Mouse (Mus musculus) thymus, adult 2 months (tissue): ENCODE data around the gene Nrsn1. TPM values are rescaled to one million over a fixed set of nuclear protein-coding genes. Genes with fewer than 3 reads are reported as not detected.
"Not testable (repeated sequence)": the region's sequence is repeated elsewhere in the genome, so short reads cannot be mapped to it uniquely, and the experiment has no call there.

Experiments
- DNase-seq: peaks from one replicate; pipeline ENCODE4 v3.0.0; 2021
- H3K27ac ChIP-seq: fragments of 200-500 bp; 2 replicates; pipeline ENCODE4 v1.5.1; 2012; ENCODE audit warnings: low read length, control low read depth; ENCODE audit not compliant: control insufficient read depth, insufficient read depth
- H3K27me3 ChIP-seq: fragments of 200-500 bp; 2 replicates; pipeline ENCODE4 v1.6.1; 2012; ENCODE audit warnings: mild to moderate bottlenecking, low read length, moderate library complexity, mixed read lengths; ENCODE audit not compliant: control insufficient read depth, insufficient read depth
- H3K36me3 ChIP-seq: fragments of 200-500 bp; 2 replicates; pipeline ENCODE4 v1.6.1; 2012; ENCODE audit warnings: mild to moderate bottlenecking, low read length, moderate library complexity; ENCODE audit not compliant: control insufficient read depth, insufficient read depth
- H3K4me1 ChIP-seq: fragments of 200-500 bp; replicated peaks from 2 replicates; pipeline ENCODE4 v1.6.1; 2012; ENCODE audit warnings: low read length; ENCODE audit not compliant: control insufficient read depth, insufficient read depth
- H3K4me3 ChIP-seq: fragments of 200-500 bp; 2 replicates; pipeline ENCODE4 v1.5.1; 2012; ENCODE audit warnings: mild to moderate bottlenecking, low read length, control low read depth, moderate library complexity; ENCODE audit not compliant: control insufficient read depth, insufficient read depth
- CTCF ChIP-seq: fragments of 200-500 bp; IDR thresholded peaks from 2 replicates; pipeline ENCODE4 v1.5.1; 2012; ENCODE audit warnings: mild to moderate bottlenecking, control low read depth, low read length, moderate library complexity, borderline replicate concordance; ENCODE audit not compliant: control insufficient read depth, poor library complexity, insufficient read depth; ENCODE audit errors: extremely low read depth
- POLR2A ChIP-seq: fragments of 200-500 bp; IDR thresholded peaks from 2 replicates; pipeline ENCODE4 v1.6.1; 2012; ENCODE audit warnings: mild to moderate bottlenecking, low read length, control low read depth, moderate library complexity; ENCODE audit not compliant: control insufficient read depth, poor library complexity, insufficient read depth; ENCODE audit errors: extremely low read depth
- WGBS: fragments of 180-500 bp; shearing (Covaris S2); methylation state at CpG from one replicate; pipeline ENCODE4 v1.1.7; 2018; 5-methylcytosine and 5-hydroxymethylcytosine counted together
- polyA plus RNA-seq: library from polyadenylated mRNA; depleted of rRNA; stranded (reverse); fragments of >200 nt; gene quantifications from 2 replicates; pipeline ENCODE4 v1.2.3, GENCODE M21; 2012; rRNA removed

The Nrsn1 gene
- polyA plus RNA-seq: not detected in 2 replicates

DNA sequence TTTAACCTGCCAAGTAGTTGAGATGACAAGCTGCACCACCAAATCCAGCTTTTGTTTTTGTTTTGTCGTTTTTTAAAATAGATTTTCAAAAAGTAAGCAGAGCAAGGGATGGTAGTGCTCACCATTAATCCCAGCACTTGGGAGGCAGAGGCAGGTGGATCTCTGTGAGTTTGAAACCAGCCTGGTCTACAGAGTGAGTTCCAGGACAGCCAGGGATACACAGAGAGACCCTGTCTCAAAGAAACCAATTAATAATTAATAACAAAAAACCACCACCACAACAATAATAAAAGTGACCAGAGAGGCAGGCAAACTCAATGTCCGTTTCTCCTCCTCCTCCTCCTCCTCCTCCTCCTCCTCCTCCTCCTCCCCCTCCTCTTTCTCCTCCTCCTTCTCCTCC lies at the start of gene Nrsn1:
TSS of gene Nrsn1 (minus strand) at position 101 of the 400 bp plus-strand sequence.
- H3K4me1 ChIP-seq, H3K27me3 ChIP-seq, DNase-seq, H3K36me3 ChIP-seq, H3K4me3 ChIP-seq, H3K27ac ChIP-seq: not testable (repeated sequence)
- 67% methylated on average over 2 of the region's 2 CpGs for WGBS

GRCm38 (mm10) chr13:25312059-25312458 lies 41.8 kb upstream of the Nrsn1 start:
- H3K27me3 ChIP-seq: no peaks in the 10 kb centered on the region
- H3K4me1 ChIP-seq: no peaks in the 10 kb centered on the region
- TF ChIP-seq POLR2A: no peak
- TF ChIP-seq CTCF: no peak
- DNase-seq: no peak
- no peak overlapping the region for H3K4me3 ChIP-seq
- H3K36me3 ChIP-seq: no peaks in the 10 kb centered on the region
- WGBS: 84% methylated on average over 2 of the region's 2 CpGs
- H3K27ac ChIP-seq: no peak overlapping the region

- no peaks in the 10 kb centered on the region for H3K36me3 ChIP-seq
- no peak for TF ChIP-seq CTCF
- TF ChIP-seq POLR2A: no peak
- no peaks in the 10 kb centered on the region for H3K4me1 ChIP-seq
Observed at GRCm38 (mm10) chr13:25310068-25310467, 39.8 kb upstream of the Nrsn1 start.

DNA sequence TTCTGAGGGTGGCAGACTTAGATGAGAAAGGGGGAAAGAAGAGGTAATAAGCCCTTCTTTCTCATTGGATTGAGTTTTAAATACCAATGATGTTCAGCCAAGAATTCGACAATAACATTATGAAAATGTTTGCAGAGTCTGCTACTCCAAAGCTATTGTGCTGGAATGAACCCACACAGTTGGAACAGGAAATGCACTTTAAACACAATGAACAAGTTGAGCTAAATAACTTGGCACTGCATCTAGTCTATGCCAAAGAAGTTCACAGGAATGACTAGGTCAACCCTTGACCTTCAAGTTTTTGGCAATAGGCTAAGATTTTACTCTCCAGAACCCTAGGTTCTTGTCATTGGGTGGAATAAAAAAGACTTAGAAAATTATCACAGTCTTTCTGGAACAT lies 18.4 kb upstream of the Nrsn1 start:
- Histone ChIP-seq H3K27ac (no peak overlapping the region), H3K36me3 (no peaks in the 10 kb centered on the region), H3K27me3 (no peaks in the 10 kb centered on the region), H3K4me1 (no peaks in the 10 kb centered on the region), H3K4me3 (no peak overlapping the region)
- 92% methylated on average over 1 of the region's 1 CpGs for WGBS
- no peak for TF ChIP-seq CTCF
- no peak for TF ChIP-seq POLR2A
- DNase-seq: no peak

More at GRCm38 (mm10) chr13:25310068-25310467, 39.8 kb upstream of the Nrsn1 start:
- Histone ChIP-seq H3K4me3 (no peak overlapping the region), H3K27ac (no peak overlapping the region), H3K27me3 (no peaks in the 10 kb centered on the region)
- DNase-seq: no peak

GRCm38 (mm10) chr13:25274934-25275565 lies 4.7 kb upstream of the Nrsn1 start:
- H3K4me1 ChIP-seq: no peaks in the 10 kb centered on the region
- no peak for DNase-seq
- no peaks in the 10 kb centered on the region for H3K27me3 ChIP-seq
- WGBS: 75% methylated on average over 5 of the region's 5 CpGs
- no peaks in the 10 kb centered on the region for H3K36me3 ChIP-seq
- no peak overlapping the region for H3K4me3 ChIP-seq
- no peak overlapping the region for H3K27ac ChIP-seq
- no peak for TF ChIP-seq CTCF
- TF ChIP-seq POLR2A: no peak

- no peak overlapping the region for H3K4me3 ChIP-seq
- TF ChIP-seq POLR2A (no peak), CTCF (no peak)
- DNase-seq: no peak
- H3K4me1 ChIP-seq: no peaks in the 10 kb centered on the region; the same call in 1 of the 2 replicates
- no peaks in the 10 kb centered on the region for H3K36me3 ChIP-seq
- WGBS: 35% methylated on average over 4 of the region's 4 CpGs
- H3K27ac ChIP-seq: no peak overlapping the region
- no peaks in the 10 kb centered on the region for H3K27me3 ChIP-seq
Observed at GRCm38 (mm10) chr13:25272189-25272588, 1.9 kb upstream of the Nrsn1 start.
